Mouse (Mus musculus): ENCODE results near the gene Dcaf1.
A peak's percentile ranks its signal among the peaks of the same experiment; 100 is the strongest.

- TF ChIP-seq EP300 (IDR thresholded peaks at IDR 0.05; ENCODE audit: insufficient read depth, low read depth, low read length): peak; percentile 37; the same call in 1 of the 2 replicates
- TF ChIP-seq POLR2A (IDR thresholded peaks at IDR 0.05; ENCODE audit: insufficient read depth, low read depth, low read length): no peak; the same call in 1 of the 2 replicates
These were observed 32.8 kb upstream of the Dcaf1 start, which contains the start of gene Rad54l2 for GRCm38 (mm10) chr9:106788812-106789321.

Measured in heart, adult 2 months (tissue).